Mouse (Mus musculus) 3T3-L1 (cell line): Measurements from ENCODE around the gene Coq10b.

Experiments used
- DNase-seq: peaks from one replicate; pipeline ENCODE4 v3.0.0-alpha.2; 2015; ENCODE audit warnings: low read depth, low spot score

Gene Coq10b

DNA sequence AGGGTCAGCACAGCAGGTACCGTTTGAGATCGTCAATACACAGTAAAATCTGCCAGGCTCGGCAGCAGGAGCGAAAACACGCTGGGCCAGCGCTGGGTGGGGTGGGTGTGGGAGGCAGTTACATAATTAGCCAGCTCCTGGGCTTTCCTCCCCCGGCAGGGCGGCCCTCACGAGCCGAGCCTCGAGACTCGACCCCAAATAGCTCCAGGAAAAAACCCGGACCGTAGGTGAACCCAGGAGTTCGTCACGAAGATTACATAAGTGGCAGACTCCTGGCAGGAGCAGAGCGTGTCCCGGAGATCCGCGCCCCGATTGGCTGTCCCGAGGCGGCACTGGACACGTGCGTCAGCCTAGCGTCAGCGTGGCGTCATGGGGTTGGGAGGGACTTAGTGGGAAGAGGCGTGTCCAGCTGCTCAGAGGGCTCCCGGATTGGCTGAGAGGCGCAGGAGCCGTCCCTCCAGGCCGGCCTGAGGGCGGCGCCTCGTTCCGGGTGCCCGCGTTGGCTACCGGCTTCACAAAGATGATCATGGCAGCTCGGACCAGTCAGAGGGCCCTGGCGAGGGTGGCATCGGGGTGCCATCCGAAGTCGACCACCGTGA, at the start of gene Coq10b:
TSS of gene Coq10b (plus strand) at position 416 of the 599 bp plus-strand sequence.
- peak; percentile 97 for DNase-seq

DNA sequence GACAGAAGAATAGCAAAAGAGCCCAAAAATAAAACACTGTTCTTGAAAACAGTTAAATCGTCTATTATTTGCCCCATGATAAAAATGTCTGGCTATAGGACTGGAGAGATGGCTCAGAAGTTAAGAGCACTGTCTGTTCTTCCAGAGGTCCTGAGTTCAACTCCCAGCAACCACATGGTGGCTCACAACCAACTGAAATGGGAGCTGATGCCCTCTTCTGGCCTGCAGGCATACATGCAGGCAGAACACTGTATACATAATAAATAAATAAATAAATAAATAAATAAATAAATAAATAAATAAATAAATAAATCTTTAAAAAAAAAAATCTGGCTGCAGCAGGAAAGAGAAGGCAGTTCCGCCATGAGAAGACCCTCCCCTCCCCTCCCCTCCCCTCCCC, 44.3 kb upstream of the Coq10b start:
- peak; percentile 18 for DNase-seq

DNA sequence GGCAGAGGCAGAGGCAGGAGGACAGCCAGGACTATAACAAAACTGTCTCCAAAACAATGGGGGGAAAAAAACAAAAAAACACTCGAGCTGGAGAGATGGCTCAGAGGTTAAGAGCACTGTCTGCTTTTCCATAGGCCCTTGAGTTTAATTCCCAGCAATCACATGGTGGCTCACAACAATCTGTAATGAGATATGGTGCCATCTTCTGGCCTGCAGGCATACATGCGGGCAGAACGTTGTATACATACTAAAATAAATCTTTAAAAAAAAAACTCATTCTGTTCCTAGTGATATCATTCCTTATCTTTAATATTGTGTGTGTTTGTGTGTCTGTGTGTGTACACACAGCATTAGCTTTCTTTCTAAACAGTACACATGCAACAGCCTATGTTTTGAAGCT, 40.1 kb upstream of the Coq10b start:
- peak; percentile 58 for DNase-seq

DNA sequence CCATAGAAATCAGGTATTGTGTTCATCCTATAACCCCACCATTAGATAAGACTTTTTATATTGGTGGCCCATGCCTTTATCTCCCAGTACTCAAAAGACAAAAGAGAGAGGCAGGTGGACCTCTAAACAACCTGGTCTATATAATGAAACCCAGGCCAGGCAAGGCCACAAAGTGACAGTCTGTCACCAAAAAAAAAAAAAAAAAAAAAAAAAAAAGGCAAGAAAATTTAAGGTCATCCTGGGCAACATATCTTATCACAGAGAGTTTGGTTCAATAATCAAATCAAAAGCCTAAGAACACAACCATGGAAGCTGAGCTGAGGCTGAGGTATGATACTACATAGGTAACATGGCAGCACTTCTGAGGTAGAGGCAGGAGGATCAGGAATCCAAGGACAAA, 30.7 kb upstream of the Coq10b start:
- DNase-seq = no peak

DNA sequence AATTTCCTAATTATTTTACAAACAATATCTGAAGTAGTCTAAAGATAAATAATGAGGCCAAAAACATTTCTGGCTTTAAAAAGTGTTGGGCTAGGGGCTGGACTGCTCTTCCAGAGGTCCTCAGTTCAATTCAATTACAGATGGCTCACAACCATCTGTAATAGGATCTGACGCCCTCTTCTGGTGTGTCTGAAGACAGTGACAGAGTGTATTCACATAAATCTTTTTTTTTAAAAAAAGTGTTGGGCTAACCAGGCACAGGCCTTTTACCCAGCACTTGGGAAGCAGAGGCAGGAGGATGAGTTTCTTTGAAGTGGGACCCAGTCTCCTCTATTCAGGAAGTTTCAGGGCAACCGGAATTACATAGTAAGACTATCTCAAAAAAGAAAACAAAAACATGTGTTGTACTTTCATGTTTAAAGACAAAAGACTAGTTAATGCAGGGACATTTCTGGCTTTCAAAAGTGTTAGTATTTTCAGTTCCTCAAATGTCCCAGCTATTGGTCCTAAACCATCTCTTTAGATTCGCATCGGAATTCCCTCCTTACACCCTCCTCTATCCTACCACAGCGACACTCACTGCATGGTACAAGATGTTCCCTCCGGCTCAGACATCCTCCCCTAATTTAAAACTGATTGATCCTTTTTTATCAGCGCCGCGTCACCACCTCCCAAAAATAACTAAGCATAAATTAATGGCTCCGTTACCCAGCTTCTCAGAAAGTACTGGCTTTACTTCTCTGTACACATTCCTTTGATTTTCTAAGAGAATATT, 26.7 kb upstream of the Coq10b start:
- peak; percentile 29 for DNase-seq

DNA sequence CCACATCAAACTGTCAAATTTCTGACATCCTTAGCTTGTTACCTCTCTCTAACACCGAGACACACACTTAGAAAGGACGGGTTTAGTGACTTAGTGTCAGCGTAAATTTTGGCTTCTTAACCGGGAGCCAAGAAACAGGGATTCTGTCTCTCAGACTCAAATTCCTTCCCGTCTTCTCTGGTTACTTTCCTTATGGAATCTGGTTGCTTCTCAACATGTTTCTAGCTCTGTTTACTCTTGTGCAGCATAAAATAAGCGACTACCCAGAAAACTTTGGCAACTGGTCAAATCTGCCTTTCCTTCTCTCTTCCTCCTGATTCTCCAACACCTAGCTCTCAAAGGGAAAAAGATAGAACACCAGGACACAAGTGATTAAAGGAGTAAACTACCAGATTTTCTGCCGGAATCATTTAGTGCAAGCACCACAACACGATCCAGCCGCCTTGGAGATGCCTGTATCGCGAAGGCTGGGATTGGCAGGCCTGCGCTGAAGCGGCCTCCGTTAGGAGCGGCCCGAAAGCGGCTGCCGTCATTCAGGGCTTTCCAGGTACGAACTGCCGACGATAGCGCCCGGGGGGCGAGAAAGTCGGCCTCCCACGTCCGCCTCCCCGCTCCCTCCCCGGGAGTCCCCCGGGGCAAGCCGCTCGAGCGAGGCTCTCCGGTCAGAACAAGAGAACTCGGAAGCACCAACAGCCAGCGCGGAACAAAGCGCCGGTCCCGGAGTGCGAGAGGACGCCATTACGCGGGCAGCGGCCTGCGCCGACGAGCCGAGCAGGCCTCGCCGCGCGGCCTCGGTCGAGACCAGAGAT, 25.9 kb upstream of the Coq10b start:
- DNase-seq = peak; percentile 51

DNA sequence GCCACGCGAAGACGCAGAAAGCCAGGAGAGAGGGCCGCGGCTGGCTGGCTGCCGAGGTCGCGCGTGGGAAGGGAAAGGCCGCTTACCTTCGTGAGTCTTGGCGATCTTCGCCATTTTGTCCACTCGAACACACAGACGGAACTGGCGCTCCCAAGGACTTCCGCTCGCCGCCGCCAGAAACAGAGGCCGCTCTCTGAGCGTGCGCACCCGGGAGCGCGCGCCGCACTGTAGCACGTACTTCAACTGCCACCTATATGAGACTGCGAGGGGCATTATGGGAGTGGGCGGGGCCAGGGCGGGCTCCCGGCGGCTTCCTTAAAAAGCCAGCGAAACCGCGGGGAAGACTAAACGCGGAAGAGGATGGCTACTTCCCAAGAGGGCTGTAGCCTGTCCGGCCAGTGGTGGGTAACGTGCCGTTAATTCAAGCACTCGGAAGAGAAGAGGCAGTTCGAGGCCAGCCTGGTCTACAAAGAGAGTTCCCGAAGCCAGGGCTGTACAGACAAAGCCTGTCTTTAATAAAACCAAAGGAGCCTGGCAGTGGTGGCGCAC, 25.2 kb upstream of the Coq10b start, which contains the start of gene Sf3b1:
TSS of gene Sf3b1 (minus strand) at position 229 of the 549 bp plus-strand sequence.
- peak; percentile 97 for DNase-seq

DNA sequence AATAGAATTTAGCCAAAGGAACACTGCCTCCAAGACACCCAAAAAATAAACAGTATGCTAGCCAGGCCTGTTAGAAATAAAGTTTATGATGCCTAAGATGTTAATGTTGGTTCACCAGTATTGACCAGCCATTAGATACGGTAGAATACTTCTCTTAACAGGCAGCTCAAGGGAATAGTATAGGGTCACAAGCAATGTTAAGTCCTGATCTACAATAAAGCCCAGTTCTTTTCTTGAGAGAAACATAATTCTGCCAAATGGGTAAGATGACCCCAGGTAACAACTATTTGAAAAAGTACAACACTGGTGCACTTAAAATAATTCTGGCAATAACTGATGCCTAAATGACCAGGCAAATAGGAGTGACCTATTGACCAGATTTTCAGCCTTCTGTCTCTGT, 24.6 kb upstream of the Coq10b start:
- no peak for DNase-seq

DNA sequence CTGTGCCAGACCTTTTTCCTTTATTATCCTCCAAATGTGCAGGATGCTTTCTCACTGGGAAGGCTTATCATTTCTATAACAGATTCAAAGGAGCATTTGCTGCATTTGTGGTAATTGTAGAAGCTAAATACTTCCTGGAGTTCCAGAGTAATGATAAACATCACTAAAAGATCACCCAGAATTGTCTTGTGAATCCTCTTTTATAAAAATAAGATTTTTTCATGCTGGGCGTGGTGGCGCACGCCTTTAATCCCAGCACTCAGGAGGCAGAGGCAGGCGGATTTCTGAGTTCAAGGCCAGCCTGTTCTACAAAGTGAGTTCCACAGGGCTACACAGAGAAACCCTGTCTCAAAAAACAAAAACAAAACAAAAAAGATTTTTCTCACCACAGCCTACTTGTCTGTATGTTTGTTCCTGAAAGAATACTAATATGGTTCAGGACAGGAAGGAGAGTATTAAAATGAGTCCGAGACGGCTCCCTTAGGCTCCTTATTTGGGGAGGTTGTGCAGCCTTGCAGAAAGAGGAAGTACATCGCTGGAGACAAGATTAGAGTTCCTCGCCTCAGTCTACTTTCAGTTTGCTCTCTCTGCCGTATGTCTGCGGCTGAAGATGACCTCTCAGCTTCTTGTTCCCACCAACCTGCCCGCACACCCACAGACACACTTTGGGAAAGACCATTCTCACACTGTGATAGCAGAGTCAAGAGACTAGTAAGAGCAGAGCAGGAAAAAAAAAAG, 23.9 kb upstream of the Coq10b start:
- DNase-seq = no peak

DNA sequence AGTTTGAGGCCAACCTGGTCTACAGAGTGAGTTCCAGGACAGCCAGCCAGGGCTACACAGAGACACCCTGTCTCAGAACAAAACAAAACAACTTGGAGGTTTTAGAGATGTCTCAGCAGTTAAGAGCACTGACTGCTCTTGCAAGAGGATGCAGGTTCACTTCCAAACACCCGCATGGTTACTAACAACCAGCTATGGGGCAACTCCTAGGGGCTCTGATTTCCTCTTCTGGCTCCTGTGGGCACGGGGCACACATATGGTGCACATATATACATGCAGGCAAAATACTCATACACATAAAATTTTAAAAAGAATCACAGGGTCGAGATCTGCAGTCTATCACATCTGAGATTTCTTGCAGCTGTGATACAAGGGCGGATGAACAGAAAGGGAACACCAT, 23.1 kb upstream of the Coq10b start:
- no peak for DNase-seq

DNA sequence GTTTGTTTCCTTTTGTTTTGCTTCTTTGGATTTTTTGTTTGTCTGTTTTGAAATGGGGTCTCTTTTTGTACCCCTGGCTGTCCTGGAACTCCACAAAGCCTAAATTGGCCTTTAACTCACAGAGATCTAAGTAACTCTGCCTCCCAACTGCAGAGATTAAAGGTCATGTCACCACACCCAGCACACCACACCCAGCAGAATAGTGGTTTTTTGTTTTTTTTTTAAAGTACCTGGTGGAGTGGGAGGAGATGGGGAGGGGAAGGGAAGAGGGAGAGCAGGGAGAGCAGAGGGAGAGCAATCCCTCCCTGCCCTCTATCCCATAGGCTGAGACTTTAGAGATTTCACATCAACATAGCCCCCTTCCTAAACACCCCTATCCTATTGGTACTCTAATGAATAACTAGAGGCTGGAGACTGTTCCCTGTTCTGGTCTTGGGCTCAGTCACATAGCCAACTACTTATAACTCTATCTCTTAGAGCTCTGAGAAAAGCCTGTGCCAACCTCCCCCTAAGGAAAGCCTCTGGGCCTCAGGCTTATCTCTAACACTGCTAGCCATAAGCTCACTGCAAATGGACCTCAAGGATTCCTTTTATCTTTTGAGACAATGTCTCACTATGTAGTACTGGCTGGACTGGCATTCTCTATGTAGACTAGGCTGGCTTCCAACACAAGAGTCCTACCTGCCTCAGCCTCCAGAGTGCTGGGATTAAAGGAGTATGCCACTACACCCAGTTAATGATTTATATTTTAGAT, 21.4 kb upstream of the Coq10b start:
- no peak for DNase-seq

DNA sequence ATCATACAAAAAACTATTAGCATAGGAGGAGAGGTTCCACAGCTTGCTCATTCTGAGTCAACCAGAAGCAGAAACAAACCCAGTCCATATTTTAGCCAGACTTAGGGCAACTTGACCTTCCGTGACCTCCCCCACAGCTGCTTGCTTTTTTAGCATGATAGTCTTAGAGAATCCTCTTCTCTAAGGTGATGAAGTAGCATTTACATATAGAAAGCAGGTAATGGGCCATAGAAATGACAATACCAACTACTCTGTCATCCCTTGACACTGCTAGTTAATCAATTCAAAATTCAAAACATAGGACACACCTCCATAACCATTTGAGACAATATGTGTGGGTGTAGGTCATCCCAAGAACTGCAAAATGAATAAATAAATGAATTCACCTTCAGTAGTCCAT, 12.6 kb upstream of the Coq10b start:
- no peak for DNase-seq

DNA sequence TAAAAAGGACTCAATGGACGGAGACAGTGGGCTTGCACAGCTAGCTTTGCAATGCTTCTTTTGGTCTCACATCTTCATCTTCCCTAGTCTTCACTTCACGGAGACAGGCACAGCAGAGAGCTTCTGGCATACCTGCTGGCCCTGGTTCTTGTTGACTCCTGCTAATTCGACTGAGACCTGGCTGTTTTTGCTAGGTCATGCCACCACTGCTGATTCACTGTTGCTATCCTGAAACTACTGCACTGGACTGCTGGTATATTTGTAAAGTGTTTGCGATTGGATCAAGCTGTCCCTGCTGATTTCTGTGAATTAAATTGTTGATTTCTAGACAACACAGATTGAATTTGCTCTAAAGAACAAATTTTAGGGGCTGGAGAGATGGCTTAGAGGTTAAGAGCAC, 10.9 kb upstream of the Coq10b start:
- DNase-seq = no peak

DNA sequence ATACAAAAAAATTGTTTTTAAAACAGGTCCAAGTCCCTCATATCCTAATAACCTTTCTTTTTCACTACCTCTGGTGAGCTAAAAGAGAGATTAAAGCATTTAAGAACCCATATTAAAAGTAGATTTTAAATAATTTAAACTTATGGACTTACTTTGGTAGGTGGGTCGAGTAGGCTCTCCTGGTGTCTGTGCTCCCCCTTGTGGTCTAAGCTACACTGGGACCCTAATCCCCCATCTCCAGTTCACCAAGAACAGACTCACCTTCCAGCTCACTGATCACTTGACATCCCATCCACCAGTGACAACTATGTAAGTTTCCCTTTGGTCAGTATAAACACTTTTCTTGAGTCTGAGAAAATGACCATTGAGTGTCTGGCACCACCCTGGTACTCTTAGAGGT, 10.3 kb upstream of the Coq10b start:
- no peak for DNase-seq

DNA sequence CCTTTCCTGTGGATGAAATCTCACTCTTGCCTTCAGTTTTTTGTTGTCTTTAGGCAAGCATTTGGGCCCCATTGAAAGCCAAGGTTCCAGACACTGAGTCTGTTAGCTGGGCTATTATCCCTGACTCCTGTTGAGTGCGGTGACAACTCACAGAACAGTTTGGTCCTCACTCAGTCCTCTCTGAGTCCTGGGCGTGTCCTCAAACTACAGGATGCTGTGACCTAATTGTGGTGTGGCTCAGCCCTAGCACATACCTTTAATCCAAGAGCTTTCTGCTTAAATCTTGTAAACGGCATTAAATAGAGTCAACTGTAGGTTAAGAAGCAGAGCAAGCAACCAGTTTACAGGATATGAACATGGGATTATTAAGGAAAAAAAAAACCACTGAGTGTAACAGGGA, 9.4 kb upstream of the Coq10b start:
- DNase-seq = no peak

DNA sequence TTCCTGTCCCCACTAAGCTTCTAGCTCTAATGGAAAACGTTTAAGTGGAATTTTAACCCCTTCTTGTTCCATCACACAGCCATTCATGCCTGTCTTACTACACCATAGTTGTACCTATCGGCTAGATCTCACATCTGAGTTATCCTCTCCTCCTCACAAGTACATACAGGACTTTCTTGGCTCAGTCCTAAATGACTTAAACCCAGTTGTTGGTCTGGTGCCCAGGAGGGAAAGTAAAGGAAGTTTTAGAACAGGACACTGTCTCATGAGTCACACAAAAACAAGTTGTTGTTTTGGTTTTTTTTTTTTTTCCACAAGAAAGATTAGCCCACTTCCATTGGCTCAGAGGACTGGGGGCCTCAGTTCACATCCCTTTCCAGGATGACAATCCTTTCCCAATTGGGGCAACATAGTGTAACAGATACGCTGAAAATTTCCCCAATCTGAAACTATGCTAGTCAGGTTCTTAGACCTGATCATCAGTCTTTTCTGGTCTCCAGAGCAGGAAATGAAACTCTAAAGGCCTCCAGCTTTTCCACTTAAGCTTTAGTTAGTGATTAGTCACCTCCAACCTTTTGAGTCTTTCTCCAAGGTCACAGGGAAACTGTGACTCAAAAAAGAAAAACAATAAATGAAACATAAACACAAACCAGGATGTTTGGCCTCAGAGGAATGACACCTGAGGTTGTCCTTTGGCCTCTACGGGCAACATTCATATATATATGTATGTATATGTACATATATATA, 3.6 kb upstream of the Coq10b start:
- DNase-seq = peak; percentile 81

DNA sequence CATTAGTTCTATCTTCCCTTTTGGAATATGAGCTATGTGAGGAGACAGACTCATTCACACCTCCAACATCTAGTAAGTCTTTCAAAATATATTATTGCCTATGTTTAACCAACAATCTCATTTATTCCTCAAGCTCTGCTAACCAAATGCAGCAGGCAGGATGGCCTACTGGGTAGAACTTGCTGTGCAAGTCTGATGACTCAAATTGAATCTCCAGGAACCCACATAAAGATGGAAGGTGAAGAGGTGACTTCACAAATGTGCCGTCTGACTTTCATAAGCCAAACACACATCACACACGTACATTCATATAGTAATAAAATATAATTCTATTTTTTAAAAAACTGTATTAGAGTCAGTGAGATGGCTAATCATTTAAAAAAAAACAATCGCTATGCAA, 899 bp upstream of the Coq10b start:
- no peak for DNase-seq

DNA sequence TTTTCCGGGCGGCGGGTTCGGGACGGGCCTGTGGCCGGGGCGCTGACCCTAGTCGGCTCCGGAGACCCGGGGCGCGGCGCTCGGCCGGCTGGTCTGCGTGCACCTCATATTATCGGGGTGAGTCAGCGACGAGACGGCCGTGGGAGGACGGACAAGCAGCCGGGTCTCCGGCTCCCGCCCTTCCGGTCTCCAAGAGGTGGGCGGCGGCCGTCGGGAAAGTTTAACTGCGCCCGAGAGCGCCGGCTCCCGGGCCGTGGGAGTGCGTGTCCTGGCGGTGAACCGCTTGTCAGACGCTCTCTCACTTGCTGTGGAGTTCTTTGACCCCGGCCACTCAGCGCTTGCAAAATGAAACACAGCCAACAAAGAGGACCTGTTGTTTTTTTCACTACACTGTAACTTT, 435 bp downstream of the Coq10b start:
- peak; percentile 88 for DNase-seq

DNA sequence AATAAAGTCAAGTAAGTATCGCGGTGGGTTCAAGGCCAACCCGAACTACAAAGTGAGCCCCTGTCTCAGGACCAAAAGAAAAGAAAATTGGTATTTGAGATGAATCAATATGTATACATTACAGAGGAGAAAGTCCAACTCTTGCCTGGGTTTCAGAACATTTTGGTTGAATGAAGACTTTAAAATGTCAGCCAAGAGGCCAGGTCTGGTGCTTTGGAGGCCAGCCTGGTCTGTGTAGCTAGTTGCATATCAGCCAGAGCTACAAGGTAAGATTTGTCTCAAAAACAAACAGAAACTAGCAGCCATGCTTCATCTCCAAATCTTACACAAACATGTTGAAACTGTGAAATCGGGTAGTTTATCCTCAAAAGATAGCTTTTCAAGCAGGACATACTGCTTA, 1.0 kb downstream of the Coq10b start:
- no peak for DNase-seq
